Mouse (Mus musculus): ENCODE measurements around the gene Serpina11. TPM values are rescaled to one million over a fixed set of nuclear protein-coding genes. Genes with fewer than 3 reads are reported as not detected.

The Serpina11 gene
- polyA plus RNA-seq, 1 experiment from 2014 or later = not detected

- Histone ChIP-seq H3K9me3 (ENCODE audit: control insufficient read depth, low read length) (no peaks in the 10 kb centered on the region), H3K4me3 (ENCODE audit: low read depth, low read length) (no peak overlapping the region), H3K9ac (ENCODE audit: low read length) (no peak overlapping the region), H3K4me1 (ENCODE audit: control insufficient read depth, insufficient read depth, low read length) (no peaks in the 10 kb centered on the region), H3K4me2 (ENCODE audit: low read depth, severe bottlenecking) (no peak overlapping the region), H3K27ac (replicated peaks; ENCODE audit: low read depth, low read length) (no peak overlapping the region), H3K27me3 (ENCODE audit: control insufficient read depth, insufficient read depth, low read length) (no peaks in the 10 kb centered on the region), H3K36me3 (ENCODE audit: control insufficient read depth, insufficient read depth, low read length) (no peaks in the 10 kb centered on the region)
- ATAC-seq (ENCODE audit: insufficient number of reproducible peaks, low FRiP score, low TSS enrichment, low read depth) (no peak), DNase-seq (ENCODE audit: low spot score) (no peak)
- WGBS = 90% methylated on average over 3 of the region's 3 CpGs
These were observed 10.8 kb upstream of the Serpina11 start for GRCm38 (mm10) chr12:104000594-104000993.

GRCm38 (mm10) chr12:103999611-104000010 is 9.9 kb upstream of the Serpina11 start:
- no peak for ATAC-seq (ENCODE audit: insufficient number of reproducible peaks, low FRiP score, low TSS enrichment, low read depth)
- no peaks in the 10 kb centered on the region for H3K9me3 ChIP-seq (ENCODE audit: control insufficient read depth, low read length)
- H3K27me3 ChIP-seq (ENCODE audit: control insufficient read depth, insufficient read depth, low read length) = no peaks in the 10 kb centered on the region
- H3K27ac ChIP-seq (replicated peaks; ENCODE audit: low read depth, low read length) = no peak overlapping the region
- H3K9ac ChIP-seq (ENCODE audit: low read length) = no peak overlapping the region
- no peak overlapping the region for H3K4me3 ChIP-seq (ENCODE audit: low read depth, low read length)
- no peaks in the 10 kb centered on the region for H3K36me3 ChIP-seq (ENCODE audit: control insufficient read depth, insufficient read depth, low read length)
- H3K4me1 ChIP-seq (ENCODE audit: control insufficient read depth, insufficient read depth, low read length) = no peaks in the 10 kb centered on the region
- no peak overlapping the region for H3K4me2 ChIP-seq (ENCODE audit: low read depth, severe bottlenecking)
- 89% methylated on average over 8 of the region's 8 CpGs for whole genome bisulfite sequencing
- no peak for DNase-seq (ENCODE audit: low spot score)

- Histone ChIP-seq H3K4me2 (ENCODE audit: low read depth, severe bottlenecking) (no peak overlapping the region), H3K9me3 (ENCODE audit: control insufficient read depth, low read length) (no peaks in the 10 kb centered on the region), H3K36me3 (ENCODE audit: control insufficient read depth, insufficient read depth, low read length) (no peaks in the 10 kb centered on the region), H3K4me1 (ENCODE audit: control insufficient read depth, insufficient read depth, low read length) (no peaks in the 10 kb centered on the region), H3K9ac (ENCODE audit: low read length) (no peak overlapping the region), H3K27ac (replicated peaks; ENCODE audit: low read depth, low read length) (no peak overlapping the region), H3K4me3 (ENCODE audit: low read depth, low read length) (no peak overlapping the region), H3K27me3 (ENCODE audit: control insufficient read depth, insufficient read depth, low read length) (no peaks in the 10 kb centered on the region)
- DNase-seq (ENCODE audit: low spot score) (no peak), ATAC-seq (ENCODE audit: insufficient number of reproducible peaks, low FRiP score, low TSS enrichment, low read depth) (no peak)
- 62% methylated on average over 2 of the region's 2 CpGs for WGBS
These were observed 6.8 kb upstream of the Serpina11 start for GRCm38 (mm10) chr12:103996513-103996912.

GRCm38 (mm10) chr12:103995292-103996072 is 5.7 kb upstream of the Serpina11 start:
- no peak; the same call in 1 of the 2 replicates for ATAC-seq (ENCODE audit: insufficient number of reproducible peaks, low FRiP score, low TSS enrichment, low read depth)
- no peak overlapping the region for H3K4me3 ChIP-seq (ENCODE audit: low read depth, low read length)
- no peaks in the 10 kb centered on the region for H3K9me3 ChIP-seq (ENCODE audit: control insufficient read depth, low read length)
- no peak overlapping the region for H3K4me2 ChIP-seq (ENCODE audit: low read depth, severe bottlenecking)
- no peaks in the 10 kb centered on the region for H3K4me1 ChIP-seq (ENCODE audit: control insufficient read depth, insufficient read depth, low read length)
- no peaks in the 10 kb centered on the region for H3K27me3 ChIP-seq (ENCODE audit: control insufficient read depth, insufficient read depth, low read length)
- WGBS = 34% methylated on average over 5 of the region's 5 CpGs
- no peak overlapping the region for H3K9ac ChIP-seq (ENCODE audit: low read length)
- DNase-seq (ENCODE audit: low spot score) = peak; percentile 78
- no peak overlapping the region for H3K27ac ChIP-seq (replicated peaks; ENCODE audit: low read depth, low read length)
- no peaks in the 10 kb centered on the region for H3K36me3 ChIP-seq (ENCODE audit: control insufficient read depth, insufficient read depth, low read length)

GRCm38 (mm10) chr12:103992945-103993344 is 3.2 kb upstream of the Serpina11 start:
- Histone ChIP-seq H3K4me2 (ENCODE audit: low read depth, severe bottlenecking) (no peak overlapping the region), H3K9ac (ENCODE audit: low read length) (no peak overlapping the region), H3K4me1 (ENCODE audit: control insufficient read depth, insufficient read depth, low read length) (no peaks in the 10 kb centered on the region), H3K27me3 (ENCODE audit: control insufficient read depth, insufficient read depth, low read length) (no peaks in the 10 kb centered on the region), H3K9me3 (ENCODE audit: control insufficient read depth, low read length) (no peaks in the 10 kb centered on the region), H3K4me3 (ENCODE audit: low read depth, low read length) (no peak overlapping the region), H3K36me3 (ENCODE audit: control insufficient read depth, insufficient read depth, low read length) (no peaks in the 10 kb centered on the region), H3K27ac (replicated peaks; ENCODE audit: low read depth, low read length) (no peak overlapping the region)
- WGBS = 81% methylated on average over 7 of the region's 7 CpGs
- DNase-seq (ENCODE audit: low spot score) = no peak
- no peak for ATAC-seq (ENCODE audit: insufficient number of reproducible peaks, low FRiP score, low TSS enrichment, low read depth)

- Histone ChIP-seq H3K4me2 (ENCODE audit: low read depth, severe bottlenecking) (no peak overlapping the region), H3K4me1 (ENCODE audit: control insufficient read depth, insufficient read depth, low read length) (no peaks in the 10 kb centered on the region), H3K9me3 (ENCODE audit: control insufficient read depth, low read length) (no peaks in the 10 kb centered on the region), H3K4me3 (ENCODE audit: low read depth, low read length) (no peak overlapping the region), H3K27ac (replicated peaks; ENCODE audit: low read depth, low read length) (no peak overlapping the region), H3K36me3 (ENCODE audit: control insufficient read depth, insufficient read depth, low read length) (no peaks in the 10 kb centered on the region), H3K9ac (ENCODE audit: low read length) (no peak overlapping the region), H3K27me3 (ENCODE audit: control insufficient read depth, insufficient read depth, low read length) (no peaks in the 10 kb centered on the region)
- 74% methylated on average over 2 of the region's 2 CpGs for WGBS
- DNase-seq (ENCODE audit: low spot score) (no peak), ATAC-seq (ENCODE audit: insufficient number of reproducible peaks, low FRiP score, low TSS enrichment, low read depth) (no peak)
These were observed 316 bp downstream of the Serpina11 start for GRCm38 (mm10) chr12:103989514-103989767.

GRCm38 (mm10) chr12:103988754-103989513 is 823 bp downstream of the Serpina11 start:
- Histone ChIP-seq H3K27me3 (ENCODE audit: control insufficient read depth, insufficient read depth, low read length) (no peaks in the 10 kb centered on the region), H3K9me3 (ENCODE audit: control insufficient read depth, low read length) (no peaks in the 10 kb centered on the region), H3K36me3 (ENCODE audit: control insufficient read depth, insufficient read depth, low read length) (no peaks in the 10 kb centered on the region), H3K4me1 (ENCODE audit: control insufficient read depth, insufficient read depth, low read length) (no peaks in the 10 kb centered on the region), H3K4me2 (ENCODE audit: low read depth, severe bottlenecking) (no peak overlapping the region), H3K4me3 (ENCODE audit: low read depth, low read length) (no peak overlapping the region), H3K27ac (replicated peaks; ENCODE audit: low read depth, low read length) (no peak overlapping the region), H3K9ac (ENCODE audit: low read length) (no peak overlapping the region)
- ATAC-seq (ENCODE audit: insufficient number of reproducible peaks, low FRiP score, low TSS enrichment, low read depth) (no peak), DNase-seq (ENCODE audit: low spot score) (no peak)
- 60% methylated on average over 14 of the region's 14 CpGs for WGBS

GRCm38 (mm10) chr12:103985868-103986267 is 3.9 kb downstream of the Serpina11 start:
- no peak overlapping the region for H3K9ac ChIP-seq (ENCODE audit: low read length)
- H3K36me3 ChIP-seq (ENCODE audit: control insufficient read depth, insufficient read depth, low read length) = no peaks in the 10 kb centered on the region
- H3K4me2 ChIP-seq (ENCODE audit: low read depth, severe bottlenecking) = no peak overlapping the region
- no peak overlapping the region for H3K27ac ChIP-seq (replicated peaks; ENCODE audit: low read depth, low read length)
- H3K27me3 ChIP-seq (ENCODE audit: control insufficient read depth, insufficient read depth, low read length) = no peaks in the 10 kb centered on the region
- ATAC-seq (ENCODE audit: insufficient number of reproducible peaks, low FRiP score, low TSS enrichment, low read depth) = no peak
- H3K4me1 ChIP-seq (ENCODE audit: control insufficient read depth, insufficient read depth, low read length) = no peaks in the 10 kb centered on the region
- H3K9me3 ChIP-seq (ENCODE audit: control insufficient read depth, low read length) = no peaks in the 10 kb centered on the region
- no peak overlapping the region for H3K4me3 ChIP-seq (ENCODE audit: low read depth, low read length)
- no peak for DNase-seq (ENCODE audit: low spot score)
- 70% methylated on average over 5 of the region's 5 CpGs for whole genome bisulfite sequencing

Data from limb, embryonic 11.5 days (tissue).